Mouse (Mus musculus) kidney, embryonic 15.5 days (tissue): Measurements from ENCODE around the gene Arrdc1. TPM values are rescaled to one million over a fixed set of nuclear protein-coding genes. Genes with fewer than 3 reads are reported as not detected.

Experiments used
- ATAC-seq: fragments of 200-750 bp; cut with Nextera tagmentation; replicated peaks from 2 replicates; pipeline ENCODE4 v1.8.0; 2017; ENCODE audit warnings: moderate TSS enrichment; ENCODE audit not compliant: low FRiP score
- H3K27ac ChIP-seq: fragments of 300-500 bp; sonication (generic); 2 replicates; pipeline ENCODE4 v1.5.1; 2015; ENCODE audit warnings: mild to moderate bottlenecking, inconsistent platforms
- H3K27me3 ChIP-seq: fragments of 300-500 bp; sonication (generic); 2 replicates; pipeline ENCODE4 v1.6.1; 2015; ENCODE audit warnings: inconsistent platforms
- H3K36me3 ChIP-seq: fragments of 300-500 bp; sonication (generic); 2 replicates; pipeline ENCODE4 v1.6.1; 2015; ENCODE audit warnings: inconsistent platforms
- H3K4me1 ChIP-seq: fragments of 300-500 bp; sonication (generic); 2 replicates; pipeline ENCODE4 v1.6.1; 2015; ENCODE audit warnings: inconsistent platforms
- H3K4me2 ChIP-seq: fragments of 300-500 bp; sonication (generic); 2 replicates; pipeline ENCODE4 v1.6.1; 2015; ENCODE audit warnings: moderate library complexity, mild to moderate bottlenecking, inconsistent platforms
- H3K4me3 ChIP-seq: fragments of 300-500 bp; sonication (generic); replicated peaks from 2 replicates; pipeline ENCODE4 v1.5.1; 2015; ENCODE audit warnings: mild to moderate bottlenecking, inconsistent platforms
- H3K9ac ChIP-seq: fragments of 300-500 bp; sonication (generic); 2 replicates; pipeline ENCODE4 v1.6.1; 2015; ENCODE audit warnings: mild to moderate bottlenecking, inconsistent platforms
- H3K9me3 ChIP-seq: fragments of 300-500 bp; sonication (generic); replicated peaks from 2 replicates; pipeline ENCODE4 v1.6.1; 2016; ENCODE audit warnings: inconsistent platforms
- WGBS: fragments of 180-500 bp; shearing (Covaris S2); methylation state at CpG from one replicate; pipeline ENCODE4 v1.1.7; 2015; ENCODE audit warnings: mixed read lengths; 5-methylcytosine and 5-hydroxymethylcytosine counted together
- polyA plus RNA-seq: library from polyadenylated mRNA; unstranded; fragments of >200 nt; fragmentation: Nextera tagmentation; extraction: Ambion mirVana; gene quantifications from 2 replicates; pipeline ENCODE4 v1.2.1, GENCODE M21; 2015

Gene Arrdc1
- polyA plus RNA-seq, 1 experiment from 2014 or later = 48.5 TPM

GRCm38 (mm10) chr2:24918930-24919838 is 15.9 kb downstream of the Arrdc1 start, which contains the start of gene Ehmt1:
Gene Ehmt1, minus strand, starts transcription at chr2:24919614.
- H3K9me3 ChIP-seq = no peaks in the 10 kb centered on the region
- H3K4me1 ChIP-seq = peaks cover 15% of the 10 kb centered on the region
- H3K36me3 ChIP-seq = 0 out of 2 replicates have a peak, but pooled peaks cover 5% of the 10 kb centered on the region
- H3K4me2 ChIP-seq = peak within 1 kb of the TSS; percentile 57
- peak within 1 kb of the TSS; percentile 99 for H3K9ac ChIP-seq
- peak within 1 kb of the TSS; percentile 93 for H3K4me3 ChIP-seq
- ATAC-seq = peak; percentile 99
- no peaks in the 10 kb centered on the region for H3K27me3 ChIP-seq
- WGBS = under 1% methylated on average over 90 of the region's 112 CpGs
- H3K27ac ChIP-seq = peak within 1 kb of the TSS; percentile 96

GRCm38 (mm10) chr2:24914762-24915161 is 20.3 kb downstream of the Arrdc1 start:
- Histone ChIP-seq H3K4me3 (no peak overlapping the region), H3K9ac (no peak overlapping the region), H3K27me3 (no peaks in the 10 kb centered on the region), H3K27ac (no peak overlapping the region), H3K9me3 (no peaks in the 10 kb centered on the region), H3K36me3 (peaks cover 22% of the 10 kb centered on the region), H3K4me1 (peaks cover 15% of the 10 kb centered on the region), H3K4me2 (no peak overlapping the region)
- ATAC-seq = no peak
- 88% methylated on average over 3 of the region's 3 CpGs for whole genome bisulfite sequencing

GRCm38 (mm10) chr2:24912589-24912988 is 22.5 kb downstream of the Arrdc1 start:
- peaks cover 8% of the 10 kb centered on the region for H3K4me1 ChIP-seq
- no peak overlapping the region for H3K4me3 ChIP-seq
- H3K36me3 ChIP-seq = peaks cover 22% of the 10 kb centered on the region
- H3K4me2 ChIP-seq = no peak overlapping the region
- no peak overlapping the region for H3K27ac ChIP-seq
- ATAC-seq = no peak
- H3K9ac ChIP-seq = no peak overlapping the region
- H3K9me3 ChIP-seq = no peaks in the 10 kb centered on the region
- no peaks in the 10 kb centered on the region for H3K27me3 ChIP-seq

- Histone ChIP-seq H3K27me3 (no peaks in the 10 kb centered on the region), H3K27ac (no peak overlapping the region), H3K9ac (no peak overlapping the region), H3K4me2 (no peak overlapping the region), H3K4me3 (no peak overlapping the region), H3K4me1 (peaks cover 4% of the 10 kb centered on the region; the same call in 1 of the 2 replicates), H3K36me3 (peaks cover 22% of the 10 kb centered on the region), H3K9me3 (no peaks in the 10 kb centered on the region)
- ATAC-seq = no peak
- 79% methylated on average over 4 of the region's 4 CpGs for WGBS
Observed at GRCm38 (mm10) chr2:24912189-24912588, 22.9 kb downstream of the Arrdc1 start.

- 85% methylated on average over 4 of the region's 4 CpGs for WGBS
- peaks cover 16% of the 10 kb centered on the region for H3K36me3 ChIP-seq
- no peak overlapping the region for H3K4me3 ChIP-seq
Observed at GRCm38 (mm10) chr2:24910481-24910880, 24.6 kb downstream of the Arrdc1 start.

GRCm38 (mm10) chr2:24905653-24906155 is 29.3 kb downstream of the Arrdc1 start:
- Histone ChIP-seq H3K9ac (no peak overlapping the region), H3K4me3 (no peak overlapping the region), H3K27me3 (no peaks in the 10 kb centered on the region), H3K4me1 (peaks cover 26% of the 10 kb centered on the region), H3K9me3 (no peaks in the 10 kb centered on the region), H3K27ac (peak overlapping the region; percentile 71), H3K4me2 (0 out of 2 replicates have a peak overlapping the region, but pooled peaks have one; percentile 12), H3K36me3 (no peaks in the 10 kb centered on the region)
- ATAC-seq = no peak
- 6% methylated on average over 2 of the region's 2 CpGs for WGBS

More at GRCm38 (mm10) chr2:24910481-24910880, 24.6 kb downstream of the Arrdc1 start:
- Histone ChIP-seq H3K4me1 (peaks cover 20% of the 10 kb centered on the region), H3K9me3 (no peaks in the 10 kb centered on the region), H3K27me3 (no peaks in the 10 kb centered on the region), H3K9ac (no peak overlapping the region), H3K27ac (no peak overlapping the region), H3K4me2 (no peak overlapping the region)
- no peak for ATAC-seq

- Histone ChIP-seq H3K9me3 (no peaks in the 10 kb centered on the region), H3K27ac (no peak overlapping the region; the same call in 1 of the 2 replicates), H3K9ac (no peak overlapping the region), H3K27me3 (no peaks in the 10 kb centered on the region), H3K36me3 (no peaks in the 10 kb centered on the region), H3K4me2 (no peak overlapping the region), H3K4me1 (peaks cover 26% of the 10 kb centered on the region), H3K4me3 (no peak overlapping the region)
- WGBS = 58% methylated on average over 11 of the region's 11 CpGs
- no peak for ATAC-seq
Observed at GRCm38 (mm10) chr2:24904823-24905652, 30.0 kb downstream of the Arrdc1 start.

GRCm38 (mm10) chr2:24902999-24903398 is 32.1 kb downstream of the Arrdc1 start:
- H3K36me3 ChIP-seq = 0 out of 2 replicates have a peak, but pooled peaks cover 6% of the 10 kb centered on the region
- no peaks in the 10 kb centered on the region for H3K27me3 ChIP-seq
- 84% methylated on average over 6 of the region's 6 CpGs for WGBS
- no peak overlapping the region for H3K9ac ChIP-seq
- no peak overlapping the region for H3K4me3 ChIP-seq
- peaks cover 26% of the 10 kb centered on the region for H3K4me1 ChIP-seq
- H3K4me2 ChIP-seq = no peak overlapping the region
- no peak for ATAC-seq
- H3K9me3 ChIP-seq = no peaks in the 10 kb centered on the region
- no peak overlapping the region for H3K27ac ChIP-seq

- 65% methylated on average over 5 of the region's 5 CpGs for WGBS
- Histone ChIP-seq H3K4me3 (no peak overlapping the region), H3K36me3 (0 out of 2 replicates have a peak, but pooled peaks cover 12% of the 10 kb centered on the region), H3K9ac (no peak overlapping the region), H3K4me1 (peaks cover 15% of the 10 kb centered on the region), H3K9me3 (no peaks in the 10 kb centered on the region), H3K27me3 (no peaks in the 10 kb centered on the region), H3K4me2 (no peak overlapping the region), H3K27ac (no peak overlapping the region)
- no peak for ATAC-seq
Observed at GRCm38 (mm10) chr2:24901055-24901454, 34.0 kb downstream of the Arrdc1 start.

- H3K4me1 ChIP-seq = peaks cover 3% of the 10 kb centered on the region; the same call in 1 of the 2 replicates
- 0 out of 2 replicates have a peak, but pooled peaks cover 12% of the 10 kb centered on the region for H3K36me3 ChIP-seq
- no peaks in the 10 kb centered on the region for H3K9me3 ChIP-seq
- H3K9ac ChIP-seq = no peak overlapping the region
- 93% methylated on average over 2 of the region's 2 CpGs for WGBS
- no peak overlapping the region for H3K4me2 ChIP-seq
- no peaks in the 10 kb centered on the region for H3K27me3 ChIP-seq
- no peak overlapping the region for H3K27ac ChIP-seq
- ATAC-seq = no peak
- H3K4me3 ChIP-seq = no peak overlapping the region
Observed at GRCm38 (mm10) chr2:24899292-24899691, 35.8 kb downstream of the Arrdc1 start.

GRCm38 (mm10) chr2:24896761-24897160 is 38.3 kb downstream of the Arrdc1 start:
- no peak overlapping the region for H3K4me3 ChIP-seq
- H3K4me2 ChIP-seq = no peak overlapping the region
- H3K9me3 ChIP-seq = no peaks in the 10 kb centered on the region
- H3K36me3 ChIP-seq = 0 out of 2 replicates have a peak, but pooled peaks cover 15% of the 10 kb centered on the region
- no peak overlapping the region for H3K27ac ChIP-seq
- H3K4me1 ChIP-seq = peaks cover 2% of the 10 kb centered on the region; the same call in 1 of the 2 replicates
- no peaks in the 10 kb centered on the region for H3K27me3 ChIP-seq
- WGBS = 80% methylated on average over 4 of the region's 4 CpGs
- H3K9ac ChIP-seq = no peak overlapping the region
- no peak for ATAC-seq
